Mouse (Mus musculus): Measurements from ENCODE around the gene Bdh2. TPM values are rescaled to one million over a fixed set of nuclear protein-coding genes. Genes with fewer than 3 reads are reported as not detected.

Bdh2 gene
- total and polyA plus RNA-seq, 3 experiments, result 0.22 to 0.23 TPM; not detected in 1

DNA sequence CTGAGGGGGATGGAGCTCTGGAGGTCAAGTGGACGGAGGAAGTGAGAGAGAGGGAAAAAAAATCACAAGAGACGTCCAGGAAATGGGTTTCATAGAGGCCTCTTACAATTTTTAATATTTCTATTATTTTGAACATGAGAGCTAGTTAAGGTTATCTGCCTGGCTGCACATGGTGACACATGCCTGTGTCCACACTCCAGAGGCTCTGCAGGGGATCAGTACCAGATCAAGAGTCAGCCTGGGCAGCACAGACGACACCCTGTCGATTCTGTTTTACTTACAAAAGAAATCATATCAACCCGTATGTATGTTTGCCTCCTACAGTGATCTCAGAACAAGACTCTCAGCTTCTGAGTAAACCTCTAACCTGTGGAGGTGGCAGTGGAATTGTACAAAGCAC is 12.4 kb upstream of the Bdh2 start:
- no peaks in the 10 kb centered on the region for H3K9me3 ChIP-seq (replicated peaks; ENCODE audit: insufficient read depth, low read length)
- H3K27ac ChIP-seq (ENCODE audit: control insufficient read depth, low read depth, low read length), result no peak overlapping the region
- no peak overlapping the region for H3K9ac ChIP-seq (ENCODE audit: control insufficient read depth, low read depth, low read length, poor library complexity, severe bottlenecking)
- H3K4me3 ChIP-seq (ENCODE audit: control insufficient read depth in 1 of 2, insufficient read depth in 1 of 2, low read depth in 2 of 2, low read length in 2 of 2), result no peak overlapping the region
- DNase-seq (ENCODE audit: low read depth, low spot score), result no peak
- no peaks in the 10 kb centered on the region for H3K27me3 ChIP-seq (ENCODE audit: control insufficient read depth in 1 of 2, insufficient read depth in 2 of 2, low read length in 2 of 2)
- no peaks in the 10 kb centered on the region for H3K79me2 ChIP-seq (ENCODE audit: control insufficient read depth, insufficient read depth, low read length, poor library complexity)
- peaks cover 0 to 19% of the 10 kb centered on the region in 2 experiments; a peak in 2 of 4 replicates for H3K36me3 ChIP-seq (ENCODE audit: control insufficient read depth in 1 of 2, insufficient read depth in 2 of 2, low read length in 2 of 2)
- no peaks in the 10 kb centered on the region for H3K4me1 ChIP-seq (ENCODE audit: control insufficient read depth in 1 of 2, insufficient read depth in 2 of 2, low read length in 2 of 2)
- no peak for TF ChIP-seq ELF1 (IDR thresholded peaks at IDR 0.05; ENCODE audit: low read depth, low read length)

DNA sequence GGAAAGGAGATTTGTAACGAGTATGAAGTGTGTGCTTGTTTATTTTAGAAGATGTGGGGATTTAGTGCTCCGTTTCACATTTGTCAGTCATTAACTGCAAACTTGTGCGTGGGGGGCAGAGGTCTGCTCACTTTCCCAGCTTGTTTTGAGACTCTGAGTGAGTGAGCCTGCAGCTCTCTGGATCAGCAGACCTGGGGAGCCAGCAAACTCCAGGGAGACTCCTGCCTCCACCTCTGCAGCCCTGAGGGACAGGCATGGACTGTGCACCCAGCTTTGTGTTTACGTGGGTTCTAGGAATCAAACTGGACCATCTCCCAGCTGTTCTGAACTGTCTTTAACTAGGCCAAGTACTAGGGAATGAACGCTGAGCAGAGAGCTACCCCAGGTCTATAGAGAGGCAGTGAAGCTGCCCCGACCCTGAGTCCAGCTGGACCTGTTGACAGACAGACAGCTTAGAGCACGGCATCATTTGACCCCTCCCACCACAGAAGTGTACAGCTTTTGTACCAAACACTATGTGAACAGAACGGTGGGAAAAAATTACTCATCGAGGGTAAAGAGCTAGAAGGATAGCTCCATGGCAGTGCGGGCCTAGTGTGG is 11.5 kb upstream of the Bdh2 start:
- Histone ChIP-seq H3K9ac (ENCODE audit: control insufficient read depth, low read depth, low read length, poor library complexity, severe bottlenecking) (no peak overlapping the region), H3K27me3 (ENCODE audit: control insufficient read depth in 1 of 2, insufficient read depth in 2 of 2, low read length in 2 of 2) (no peaks in the 10 kb centered on the region), H3K4me1 (ENCODE audit: control insufficient read depth in 1 of 2, insufficient read depth in 2 of 2, low read length in 2 of 2) (no peaks in the 10 kb centered on the region), H3K79me2 (ENCODE audit: control insufficient read depth, insufficient read depth, low read length, poor library complexity) (no peaks in the 10 kb centered on the region), H3K27ac (ENCODE audit: control insufficient read depth, low read depth, low read length) (no peak overlapping the region), H3K9me3 (replicated peaks; ENCODE audit: insufficient read depth, low read length) (no peaks in the 10 kb centered on the region), H3K36me3 (ENCODE audit: control insufficient read depth in 1 of 2, insufficient read depth in 2 of 2, low read length in 2 of 2) (peaks cover 0 to 15% of the 10 kb centered on the region in 2 experiments; a peak in 2 of 4 replicates), H3K4me3 (ENCODE audit: control insufficient read depth in 1 of 2, insufficient read depth in 1 of 2, low read depth in 2 of 2, low read length in 2 of 2) (no peak overlapping the region)
- TF ChIP-seq ZMIZ1 (IDR thresholded peaks at IDR 0.05; ENCODE audit: low read depth, low read length) (no peak), ELF1 (IDR thresholded peaks at IDR 0.05; ENCODE audit: low read depth, low read length) (no peak), POLR2A (IDR thresholded peaks at IDR 0.05; ENCODE audit: control insufficient read depth in 1 of 2, insufficient read depth in 1 of 2, low read depth in 1 of 2, low read length in 2 of 2, poor library complexity in 1 of 2) (no peak), BHLHE40 (IDR thresholded peaks at IDR 0.05; ENCODE audit: borderline replicate concordance, low read depth, low read length) (no peak), ZKSCAN1 (IDR thresholded peaks at IDR 0.05; ENCODE audit: low read depth, low read length) (no peak), CHD2 (IDR thresholded peaks at IDR 0.05; ENCODE audit: low read length) (no peak), USF1 (IDR thresholded peaks at IDR 0.05; ENCODE audit: low read depth, low read length) (no peak), GABPA (IDR thresholded peaks at IDR 0.05; ENCODE audit: low read depth, low read length) (no peak)
- DNase-seq (ENCODE audit: low read depth, low spot score), result no peak

- DNase-seq (ENCODE audit: low read depth, low spot score), result no peak
- Histone ChIP-seq H3K27me3 (ENCODE audit: control insufficient read depth in 1 of 2, insufficient read depth in 2 of 2, low read length in 2 of 2) (no peaks in the 10 kb centered on the region), H3K79me2 (ENCODE audit: control insufficient read depth, insufficient read depth, low read length, poor library complexity) (no peaks in the 10 kb centered on the region), H3K36me3 (ENCODE audit: control insufficient read depth in 1 of 2, insufficient read depth in 2 of 2, low read length in 2 of 2) (peaks cover 0 to 5% of the 10 kb centered on the region in 2 experiments; a peak in 2 of 4 replicates), H3K4me1 (ENCODE audit: control insufficient read depth in 1 of 2, insufficient read depth in 2 of 2, low read length in 2 of 2) (no peaks in the 10 kb centered on the region), H3K27ac (ENCODE audit: control insufficient read depth, low read depth, low read length) (no peak overlapping the region), H3K4me3 (ENCODE audit: control insufficient read depth in 1 of 2, insufficient read depth in 1 of 2, low read depth in 2 of 2, low read length in 2 of 2) (no peak overlapping the region), H3K9ac (ENCODE audit: control insufficient read depth, low read depth, low read length, poor library complexity, severe bottlenecking) (no peak overlapping the region), H3K9me3 (replicated peaks; ENCODE audit: insufficient read depth, low read length) (no peaks in the 10 kb centered on the region)
- TF ChIP-seq BHLHE40 (IDR thresholded peaks at IDR 0.05; ENCODE audit: borderline replicate concordance, low read depth, low read length) (no peak), CHD2 (IDR thresholded peaks at IDR 0.05; ENCODE audit: low read length) (no peak), TBP (IDR thresholded peaks at IDR 0.05; ENCODE audit: low read depth, low read length) (no peak), NRF1 (IDR thresholded peaks at IDR 0.05; ENCODE audit: insufficient read depth, low read depth, low read length, poor library complexity, severe bottlenecking) (no peak), MAZ (IDR thresholded peaks at IDR 0.05; ENCODE audit: low read depth, low read length) (no peak), ZMIZ1 (IDR thresholded peaks at IDR 0.05; ENCODE audit: low read depth, low read length) (no peak), ZC3H11A (IDR thresholded peaks at IDR 0.05; ENCODE audit: low read depth, low read length) (no peak), E2F4 (IDR thresholded peaks at IDR 0.05; ENCODE audit: borderline replicate concordance, low read depth, low read length) (no peak), GABPA (IDR thresholded peaks at IDR 0.05; ENCODE audit: low read depth, low read length) (no peak), MAX (IDR thresholded peaks at IDR 0.05; ENCODE audit: low read length) (no peak), TAL1 (IDR thresholded peaks at IDR 0.05; ENCODE audit: low read length) (no peak), MAFK (IDR thresholded peaks at IDR 0.05; ENCODE audit: borderline replicate concordance, low read depth, low read length) (no peak), HCFC1 (IDR thresholded peaks at IDR 0.05; ENCODE audit: low read depth, low read length) (no peak)
Observed at GRCm38 (mm10) chr3:135272627-135273026, 8.4 kb upstream of the Bdh2 start.
